Mouse (Mus musculus) thymus, adult 2 months (tissue): Measurements from ENCODE around the gene Shc2. TPM values are rescaled to one million over a fixed set of nuclear protein-coding genes. Genes with fewer than 3 reads are reported as not detected.

ENCODE experiments used
- DNase-seq: peaks from one replicate; pipeline ENCODE4 v3.0.0; 2021
- H3K27ac ChIP-seq: fragments of 200-500 bp; 2 replicates; pipeline ENCODE4 v1.5.1; 2012; ENCODE audit warnings: low read length, control low read depth; ENCODE audit not compliant: control insufficient read depth, insufficient read depth
- H3K27me3 ChIP-seq: fragments of 200-500 bp; 2 replicates; pipeline ENCODE4 v1.6.1; 2012; ENCODE audit warnings: mild to moderate bottlenecking, low read length, moderate library complexity, mixed read lengths; ENCODE audit not compliant: control insufficient read depth, insufficient read depth
- H3K36me3 ChIP-seq: fragments of 200-500 bp; 2 replicates; pipeline ENCODE4 v1.6.1; 2012; ENCODE audit warnings: mild to moderate bottlenecking, low read length, moderate library complexity; ENCODE audit not compliant: control insufficient read depth, insufficient read depth
- H3K4me1 ChIP-seq: fragments of 200-500 bp; replicated peaks from 2 replicates; pipeline ENCODE4 v1.6.1; 2012; ENCODE audit warnings: low read length; ENCODE audit not compliant: control insufficient read depth, insufficient read depth
- H3K4me3 ChIP-seq: fragments of 200-500 bp; 2 replicates; pipeline ENCODE4 v1.5.1; 2012; ENCODE audit warnings: mild to moderate bottlenecking, low read length, control low read depth, moderate library complexity; ENCODE audit not compliant: control insufficient read depth, insufficient read depth
- CTCF ChIP-seq: fragments of 200-500 bp; IDR thresholded peaks from 2 replicates; pipeline ENCODE4 v1.5.1; 2012; ENCODE audit warnings: mild to moderate bottlenecking, control low read depth, low read length, moderate library complexity, borderline replicate concordance; ENCODE audit not compliant: control insufficient read depth, poor library complexity, insufficient read depth; ENCODE audit errors: extremely low read depth
- POLR2A ChIP-seq: fragments of 200-500 bp; IDR thresholded peaks from 2 replicates; pipeline ENCODE4 v1.6.1; 2012; ENCODE audit warnings: mild to moderate bottlenecking, low read length, control low read depth, moderate library complexity; ENCODE audit not compliant: control insufficient read depth, poor library complexity, insufficient read depth; ENCODE audit errors: extremely low read depth
- WGBS: fragments of 180-500 bp; shearing (Covaris S2); methylation state at CpG from one replicate; pipeline ENCODE4 v1.1.7; 2018; 5-methylcytosine and 5-hydroxymethylcytosine counted together
- polyA plus RNA-seq: library from polyadenylated mRNA; depleted of rRNA; stranded (reverse); fragments of >200 nt; gene quantifications from 2 replicates; pipeline ENCODE4 v1.2.3, GENCODE M21; 2012

Gene Shc2
- polyA plus RNA-seq, 1 experiment, result 1.2 TPM

DNA sequence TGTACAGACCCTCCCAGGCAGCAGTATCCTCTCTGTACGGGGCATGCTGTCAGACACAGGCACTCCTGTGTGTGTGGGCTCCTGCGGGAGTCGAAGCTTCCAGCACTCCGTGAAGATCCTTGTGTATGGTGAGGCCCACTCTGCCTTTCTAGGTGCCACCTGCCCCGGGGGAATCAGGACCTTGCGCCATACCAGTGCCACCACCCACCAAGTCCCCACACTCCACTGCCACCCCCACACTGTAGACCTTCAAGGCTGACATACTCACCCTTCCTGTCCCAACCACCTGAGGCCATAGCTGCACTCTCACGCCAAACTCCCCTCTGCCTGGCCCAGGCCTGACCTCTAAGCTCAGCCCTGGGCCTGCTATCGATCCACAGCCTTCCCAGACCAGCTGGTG, 27.3 kb upstream of the Shc2 start:
- Histone ChIP-seq H3K27ac (no peak overlapping the region), H3K36me3 (no peaks in the 10 kb centered on the region), H3K4me3 (no peak overlapping the region), H3K27me3 (no peaks in the 10 kb centered on the region), H3K4me1 (peaks cover 3% of the 10 kb centered on the region)
- 90% methylated on average over 8 of the region's 8 CpGs for WGBS
- DNase-seq, result no peak
- TF ChIP-seq POLR2A (no peak), CTCF (no peak)

DNA sequence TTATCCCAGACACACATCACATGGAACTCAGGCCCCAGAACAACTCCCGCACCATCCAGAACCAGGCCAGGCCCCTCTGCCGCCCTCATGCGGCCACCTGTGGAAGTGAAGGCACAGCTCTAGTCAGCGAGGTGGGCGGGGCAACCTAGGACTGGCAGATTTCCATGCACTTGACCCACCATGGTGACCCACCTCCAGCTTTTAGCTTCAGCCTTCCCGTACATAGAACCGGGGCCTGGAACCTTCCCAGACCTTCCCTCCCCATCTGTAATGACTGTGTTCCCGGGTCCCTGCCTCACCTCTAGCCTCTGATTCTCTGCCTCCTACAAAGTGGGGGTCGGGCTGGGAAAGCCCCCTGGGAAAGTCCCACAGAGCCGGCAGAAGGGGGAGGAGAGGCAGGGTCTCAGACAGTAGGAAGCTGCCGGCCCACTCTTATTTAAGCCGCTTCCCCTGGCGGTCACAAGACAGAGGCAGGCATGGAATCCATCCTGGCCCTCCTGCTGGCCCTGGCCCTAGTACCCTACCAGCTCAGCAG, 26.5 kb upstream of the Shc2 start, which contains the start of gene Madcam1:
TSS of gene Madcam1 (plus strand) at position 429 of the 535 bp plus-strand sequence.
- Histone ChIP-seq H3K4me3 (no peak within 1 kb of the TSS), H3K4me1 (no peaks in the 10 kb centered on the region), H3K27me3 (no peaks in the 10 kb centered on the region), H3K36me3 (no peaks in the 10 kb centered on the region), H3K27ac (no peak within 1 kb of the TSS)
- 24% methylated on average over 13 of the region's 13 CpGs for WGBS
- DNase-seq, result peak; percentile 75
- TF ChIP-seq CTCF, result peak; percentile 95
- no peak for TF ChIP-seq POLR2A

DNA sequence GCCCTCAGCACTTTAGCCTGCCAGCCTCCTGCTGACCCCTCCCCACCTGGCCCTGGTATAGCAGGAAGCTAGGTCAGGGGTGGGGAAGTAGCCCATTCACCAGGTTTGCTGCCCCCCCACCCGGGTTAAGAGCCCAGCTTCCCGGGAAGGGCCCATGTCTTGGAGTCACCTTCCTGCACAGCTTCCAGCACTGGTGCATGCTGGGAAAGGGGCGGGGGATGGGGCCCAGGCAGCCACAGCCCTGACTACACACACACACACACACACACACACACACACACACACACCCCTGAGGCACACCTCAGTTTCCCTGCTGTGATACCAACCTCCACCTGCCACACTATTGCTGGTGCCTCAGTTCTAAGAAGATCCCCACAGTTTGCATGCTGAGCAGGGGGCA, 24.1 kb upstream of the Shc2 start:
- Histone ChIP-seq H3K4me1 (no peaks in the 10 kb centered on the region), H3K36me3 (no peaks in the 10 kb centered on the region), H3K27ac (no peak overlapping the region), H3K27me3 (no peaks in the 10 kb centered on the region), H3K4me3 (no peak overlapping the region)
- no peak for TF ChIP-seq CTCF
- TF ChIP-seq POLR2A, result no peak
- DNase-seq, result no peak
- WGBS, result 62% methylated on average over 3 of the region's 3 CpGs

DNA sequence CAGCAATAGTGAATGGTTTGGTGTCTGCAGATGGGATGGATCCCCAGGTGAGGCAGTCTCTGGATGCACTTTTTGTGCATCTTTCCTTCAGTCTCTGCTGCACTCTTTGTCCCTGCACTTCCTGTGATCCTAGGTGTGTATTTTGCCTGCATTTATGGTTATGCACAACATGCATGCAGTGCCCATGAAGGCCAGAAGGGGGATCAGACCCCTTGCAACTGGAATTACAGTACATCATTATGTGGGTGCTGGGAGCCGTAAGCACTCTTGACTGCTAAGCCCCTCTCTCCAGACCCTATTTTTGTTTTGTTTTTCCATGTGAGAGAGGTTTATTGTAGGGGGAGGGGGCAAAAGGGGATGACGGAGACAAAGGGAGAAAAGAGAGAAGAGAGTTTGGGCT, 22.6 kb upstream of the Shc2 start:
- no peak for DNase-seq
- 86% methylated on average over 2 of the region's 2 CpGs for WGBS
- no peak overlapping the region for H3K4me3 ChIP-seq
- H3K27me3 ChIP-seq, result no peaks in the 10 kb centered on the region
- no peaks in the 10 kb centered on the region for H3K36me3 ChIP-seq
- no peak for TF ChIP-seq CTCF
- no peak for TF ChIP-seq POLR2A
- H3K27ac ChIP-seq, result no peak overlapping the region
- no peaks in the 10 kb centered on the region for H3K4me1 ChIP-seq

DNA sequence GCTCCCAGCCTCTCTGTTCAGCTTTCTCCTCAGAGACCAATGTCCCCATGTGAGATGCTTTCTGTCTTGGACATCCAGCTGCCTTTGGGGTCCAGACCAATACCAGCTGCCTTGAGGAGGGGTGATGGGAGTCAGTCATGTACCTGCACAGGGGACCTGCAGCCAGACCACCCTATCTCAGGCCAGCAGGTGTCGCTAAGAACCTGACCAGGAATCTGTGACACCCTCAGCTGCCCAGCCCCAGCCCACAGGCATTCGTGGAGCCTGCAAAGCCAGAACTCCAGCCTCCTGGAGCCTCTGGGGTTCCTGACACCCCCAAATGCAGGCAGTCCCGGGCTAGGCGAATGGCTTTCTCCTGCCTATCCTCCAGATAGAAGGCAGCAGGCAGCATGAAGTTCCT, 21.1 kb upstream of the Shc2 start:
- 44% methylated on average over 4 of the region's 4 CpGs for WGBS
- DNase-seq, result peak; percentile 46
- TF ChIP-seq POLR2A, result no peak
- 0 out of 2 replicates have a peak, but pooled peaks have one; percentile 13 for TF ChIP-seq CTCF
- Histone ChIP-seq H3K27me3 (no peaks in the 10 kb centered on the region), H3K4me3 (no peak overlapping the region), H3K36me3 (no peaks in the 10 kb centered on the region), H3K4me1 (no peaks in the 10 kb centered on the region), H3K27ac (no peak overlapping the region)

DNA sequence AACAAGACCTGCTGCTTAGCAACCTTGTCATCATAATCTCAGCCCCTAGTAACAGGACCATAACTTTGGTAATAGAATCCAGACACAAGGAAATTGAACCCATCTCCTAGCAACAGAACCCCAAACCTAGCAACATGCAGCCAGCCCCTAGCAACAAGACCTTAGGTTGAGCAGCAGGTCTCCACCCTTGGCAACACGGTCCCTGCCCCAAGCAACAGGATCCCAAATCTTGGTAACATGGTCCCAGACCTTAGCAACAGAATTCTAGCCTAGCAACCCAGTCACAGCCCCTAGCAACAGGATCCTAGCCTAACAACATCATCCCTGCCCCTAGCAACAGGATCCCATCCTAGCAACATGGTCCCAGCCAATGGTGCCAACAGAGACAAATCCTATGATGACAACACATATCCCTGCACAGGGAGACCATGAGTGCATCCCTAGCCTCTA, 17.3 kb upstream of the Shc2 start:
- WGBS, result 80% methylated on average over 1 of the region's 1 CpGs
- H3K27ac ChIP-seq, result no peak overlapping the region
- H3K27me3 ChIP-seq, result no peaks in the 10 kb centered on the region
- no peaks in the 10 kb centered on the region for H3K36me3 ChIP-seq
- DNase-seq, result no peak
- TF ChIP-seq CTCF (no peak), POLR2A (no peak)
- no peak overlapping the region for H3K4me3 ChIP-seq
- H3K4me1 ChIP-seq, result no peaks in the 10 kb centered on the region

DNA sequence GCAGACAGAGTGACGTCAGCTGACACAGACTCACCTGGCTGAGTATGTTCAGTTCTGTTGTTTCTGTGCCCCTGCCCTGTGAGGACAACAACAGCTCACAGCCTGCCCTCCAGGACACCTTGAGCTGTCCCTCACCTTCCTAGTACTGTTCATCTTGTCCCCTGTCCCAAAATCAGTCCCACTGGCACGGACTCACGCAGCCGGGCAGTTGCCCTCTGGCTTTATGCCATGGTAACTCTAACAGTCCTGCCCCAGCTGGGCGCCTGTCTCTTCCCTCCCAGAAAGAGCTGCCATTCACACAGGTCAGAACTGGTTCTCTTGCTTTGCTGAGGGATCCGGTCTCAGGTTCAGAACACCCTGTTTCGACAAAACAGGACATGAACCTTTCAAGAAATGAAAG, 15.1 kb upstream of the Shc2 start:
- H3K27me3 ChIP-seq, result no peaks in the 10 kb centered on the region
- TF ChIP-seq CTCF, result no peak
- no peak for TF ChIP-seq POLR2A
- H3K4me3 ChIP-seq, result no peak overlapping the region
- no peaks in the 10 kb centered on the region for H3K36me3 ChIP-seq
- no peak overlapping the region for H3K27ac ChIP-seq
- H3K4me1 ChIP-seq, result no peaks in the 10 kb centered on the region
- DNase-seq, result no peak
- 79% methylated on average over 7 of the region's 7 CpGs for WGBS
